Mouse (Mus musculus) small intestine, adult 2 months (tissue): ENCODE results near the gene Ptchd4.

Source experiments
- CTCF ChIP-seq: fragments of 200-500 bp; IDR thresholded peaks from 2 replicates; pipeline ENCODE4 v1.5.1; 2012; ENCODE audit warnings: low read depth, mild to moderate bottlenecking, control low read depth, inconsistent platforms, low read length, moderate library complexity, mixed read lengths; ENCODE audit not compliant: insufficient replicate concordance, insufficient read length; ENCODE audit errors: extremely low read depth
- POLR2A ChIP-seq: fragments of 200-500 bp; IDR thresholded peaks from 2 replicates; pipeline ENCODE4 v1.6.1; 2012; ENCODE audit warnings: low read depth, mild to moderate bottlenecking, control low read depth, inconsistent platforms, low read length, moderate library complexity

DNA sequence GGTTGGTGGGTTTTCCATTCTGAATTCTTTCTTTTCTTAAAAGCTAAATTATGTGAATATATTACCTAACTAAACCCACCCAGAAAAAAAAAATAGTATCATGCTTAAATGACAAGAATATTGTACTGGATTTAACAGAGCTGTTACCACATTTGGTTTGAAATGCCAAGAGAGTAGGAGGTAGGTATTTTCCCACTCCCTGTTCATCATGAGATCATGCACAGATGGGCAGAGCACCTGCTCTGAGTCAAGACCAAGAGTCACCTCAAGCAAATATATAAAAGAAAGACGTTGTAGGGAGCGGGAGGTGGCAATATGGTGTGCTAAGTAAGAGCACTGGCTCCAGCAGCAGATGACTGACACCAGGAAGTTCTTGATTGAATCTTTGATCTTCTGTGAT lies 233.8 kb downstream of the Ptchd4 start:
- no peak for TF ChIP-seq CTCF
- TF ChIP-seq POLR2A, result no peak
